Mouse (Mus musculus): Measurements from ENCODE around the gene Dnase2b.

Dnase2b gene

DNA sequence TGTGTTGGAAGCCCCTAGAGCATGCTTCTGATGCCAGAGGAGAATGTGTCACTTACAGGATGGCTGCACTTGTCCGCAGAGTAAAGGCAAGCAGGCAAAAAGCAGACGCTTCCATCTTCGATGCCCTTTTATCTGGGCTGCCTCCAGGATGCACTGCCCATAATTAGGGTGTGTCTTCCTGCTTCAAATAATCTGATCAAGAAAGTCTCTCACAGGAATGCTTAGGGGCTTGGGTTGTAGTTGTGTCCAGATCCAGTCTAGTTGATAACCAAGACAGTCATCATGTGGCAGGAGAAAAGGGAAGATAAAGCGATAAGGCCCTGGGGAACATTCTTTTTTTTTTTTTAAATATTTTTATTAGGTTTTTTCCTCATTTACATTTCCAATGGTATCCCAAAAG, at the start of gene Dnase2b:
TSS of gene Dnase2b (minus strand) at position 101 of the 400 bp plus-strand sequence.
- no peak for DNase-seq (ENCODE audit: inconsistent ontology term)

DNA sequence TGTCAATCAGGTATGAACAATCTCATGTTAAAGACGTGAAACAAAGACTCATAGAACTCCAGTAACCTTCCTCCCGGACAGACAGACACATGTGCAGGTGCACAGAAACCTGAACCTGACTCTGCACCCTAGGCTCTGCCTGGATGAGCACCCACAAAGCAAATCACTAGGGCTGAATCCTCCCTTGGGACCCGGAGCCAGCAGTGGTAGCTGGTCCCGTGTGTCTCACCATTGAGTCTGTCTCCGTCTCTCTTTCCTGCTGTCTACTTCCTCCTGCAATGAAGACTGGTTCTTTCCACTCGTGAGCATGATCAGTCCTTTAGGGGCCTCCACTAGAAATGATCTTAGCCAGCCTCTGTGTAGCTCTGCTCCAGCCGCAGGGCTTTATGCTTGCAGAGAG, 46.5 kb upstream of the Dnase2b start:
- DNase-seq (ENCODE audit: inconsistent ontology term), result no peak

DNA sequence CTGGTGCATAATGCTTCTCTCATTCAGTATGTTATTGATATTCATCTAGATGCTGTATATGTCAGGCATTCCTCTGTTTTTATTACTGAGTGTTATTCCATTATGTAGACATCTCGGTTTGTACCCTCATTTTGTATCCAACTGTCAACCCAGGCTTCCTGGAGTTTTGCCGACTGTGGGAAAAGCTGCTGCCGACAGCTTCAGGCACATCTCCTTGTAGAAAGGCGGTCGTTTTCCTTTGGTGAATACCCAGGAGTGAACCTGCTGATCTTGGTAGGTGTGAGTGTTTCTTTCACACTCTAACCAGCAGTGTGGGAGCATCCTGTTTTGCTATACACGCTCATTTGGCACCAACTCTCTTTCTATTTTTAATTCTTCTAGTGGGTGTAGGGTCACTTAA, 45.6 kb upstream of the Dnase2b start:
- DNase-seq (ENCODE audit: inconsistent ontology term), result no peak

DNA sequence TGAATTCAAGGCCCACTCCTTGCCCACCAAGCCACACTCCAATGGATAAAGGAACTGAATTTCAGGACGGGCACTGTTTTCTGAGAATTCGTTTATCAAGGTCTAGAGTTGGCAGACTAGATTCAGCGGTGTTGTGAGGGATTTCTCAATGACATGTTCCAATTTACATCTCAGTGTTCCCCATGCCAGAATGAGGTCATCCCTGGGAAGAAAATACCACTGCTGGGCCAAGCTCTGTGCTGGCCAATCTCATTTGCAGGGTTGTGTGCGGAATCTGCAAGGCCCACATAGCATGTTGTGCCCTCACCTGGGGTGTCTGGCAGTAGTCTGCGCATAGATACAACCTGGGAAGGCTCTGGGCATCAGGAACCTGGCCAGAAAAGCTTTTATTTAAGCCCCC, 43.9 kb upstream of the Dnase2b start:
- DNase-seq (ENCODE audit: inconsistent ontology term), result no peak

DNA sequence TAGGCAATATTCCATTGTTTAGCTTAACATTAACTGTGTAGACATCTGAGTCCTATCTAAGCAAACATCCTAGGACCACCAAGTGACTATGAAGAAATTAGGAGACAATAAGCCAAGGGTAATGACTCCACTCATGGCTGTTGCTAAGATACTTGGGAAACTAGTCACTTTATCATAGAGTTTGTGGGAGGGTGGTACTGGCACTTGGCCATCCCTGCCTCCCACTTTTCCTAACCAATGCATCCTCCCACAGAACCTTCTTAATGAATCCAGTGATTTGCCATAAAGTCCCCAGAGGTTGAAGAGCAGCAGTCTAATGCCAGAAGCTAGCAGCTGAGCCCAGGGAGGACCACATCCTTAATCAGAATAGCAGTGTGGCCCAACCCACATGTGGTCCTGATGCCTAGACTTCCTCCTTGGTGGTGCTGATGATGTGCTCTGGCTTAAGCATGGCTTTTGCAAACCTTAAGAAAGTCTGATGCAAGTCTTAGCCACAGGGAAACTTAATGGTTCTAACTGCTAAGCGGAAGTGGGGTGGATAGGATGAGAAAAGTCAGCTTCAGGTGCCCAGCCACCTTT, 42.8 kb upstream of the Dnase2b start:
- no peak for DNase-seq (ENCODE audit: inconsistent ontology term)

DNA sequence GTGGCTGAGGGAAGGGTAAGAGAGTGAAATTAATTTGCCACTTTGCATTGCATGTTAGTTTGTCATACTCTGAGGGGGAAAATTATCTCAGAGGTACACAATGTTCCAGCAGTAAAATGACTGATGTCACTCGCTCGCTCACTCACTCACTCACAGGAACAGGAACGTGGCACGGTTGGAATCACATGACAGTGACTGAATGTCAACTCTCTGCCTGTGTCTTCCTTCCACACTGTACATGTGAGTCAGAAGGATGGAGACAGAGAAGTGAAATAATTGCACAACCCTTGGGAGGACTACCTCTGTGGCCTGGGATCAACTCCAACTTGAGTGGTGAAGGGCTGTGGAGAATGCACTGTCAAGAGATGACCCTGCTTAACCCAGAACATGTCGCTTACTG, 42.0 kb upstream of the Dnase2b start:
- DNase-seq (ENCODE audit: inconsistent ontology term), result peak; percentile 40

DNA sequence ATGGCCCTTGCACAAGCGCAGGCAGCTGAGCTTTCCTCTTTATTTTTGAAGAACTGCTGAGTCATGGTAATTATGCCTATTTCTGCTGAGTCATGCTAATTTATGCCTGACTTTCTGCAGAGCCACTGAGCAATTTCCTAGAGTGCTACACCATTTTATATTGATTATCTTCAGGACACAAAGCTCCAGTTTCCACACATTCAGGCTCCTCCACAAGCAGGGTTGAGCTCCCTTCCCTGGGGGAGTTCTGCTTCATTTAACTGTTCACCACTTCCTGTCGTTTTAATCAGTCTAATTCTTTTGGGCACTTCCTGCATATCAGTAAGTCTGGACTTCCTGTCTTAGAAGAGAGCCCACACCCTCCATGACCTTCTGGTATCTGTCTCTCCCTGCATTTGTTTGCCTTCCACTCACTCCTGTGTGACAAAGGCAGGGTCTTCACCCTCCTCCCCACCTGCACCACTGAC, 39.7 kb upstream of the Dnase2b start:
- DNase-seq (ENCODE audit: inconsistent ontology term), result peak; percentile 32

DNA sequence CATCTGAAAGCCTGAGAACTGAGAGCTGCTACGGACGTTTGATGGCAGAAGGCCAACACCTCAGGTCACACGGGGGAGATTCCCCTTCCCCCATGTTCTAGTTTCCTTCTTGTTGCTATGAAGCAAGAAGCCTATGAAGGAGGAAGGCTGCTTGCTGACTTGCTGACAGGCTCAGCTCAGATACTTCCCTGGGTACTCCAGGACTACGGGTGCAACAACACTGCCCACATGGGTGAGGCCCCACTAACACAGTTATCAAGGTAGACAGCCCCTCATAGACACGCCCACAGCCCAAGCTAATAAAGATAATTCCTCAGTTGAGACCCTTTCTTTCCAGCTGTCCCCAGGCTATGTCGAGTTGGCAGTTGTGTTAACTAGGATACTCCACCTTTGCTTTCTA, 38.3 kb upstream of the Dnase2b start:
- DNase-seq (ENCODE audit: inconsistent ontology term), result no peak

DNA sequence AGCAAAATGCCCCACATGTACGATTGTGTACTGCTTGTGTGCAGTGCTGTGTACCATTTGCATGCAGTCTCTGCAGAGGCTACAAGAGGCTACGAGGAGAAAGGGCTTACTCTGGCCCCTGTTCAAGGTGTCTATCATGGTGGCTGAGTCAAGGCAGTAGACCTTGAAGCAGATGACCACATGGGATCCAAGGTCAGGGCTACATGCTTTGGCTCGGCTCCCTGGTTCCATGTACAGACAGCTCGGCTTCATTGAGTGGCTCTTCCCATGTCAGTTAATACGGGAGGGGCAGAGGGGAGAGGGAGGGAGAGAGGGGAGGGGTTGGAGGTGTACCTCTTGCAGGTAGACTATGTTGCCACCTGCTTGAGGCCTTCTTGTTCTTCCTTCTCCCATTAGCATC, 37.0 kb upstream of the Dnase2b start:
- no peak for DNase-seq (ENCODE audit: inconsistent ontology term)

DNA sequence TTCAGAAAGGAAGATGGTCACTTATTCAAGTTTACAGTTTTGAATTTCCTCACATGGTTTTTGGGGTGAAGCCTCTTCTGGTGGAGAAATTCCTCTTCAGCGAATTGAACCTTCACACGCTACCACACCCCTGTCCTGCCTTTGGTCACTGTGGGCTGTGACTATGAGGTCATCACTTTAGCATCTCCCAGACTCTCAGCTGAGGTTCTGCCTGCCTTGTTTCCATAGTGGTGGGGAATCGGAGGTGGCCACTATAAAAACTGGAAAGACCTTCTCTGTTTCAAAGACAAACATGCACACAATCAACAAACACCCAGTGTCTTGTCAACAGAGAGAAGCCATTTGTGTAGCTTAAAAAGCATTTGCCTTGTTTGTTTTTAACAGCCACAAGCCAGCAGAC, 35.8 kb upstream of the Dnase2b start, which contains the start of gene 4930503B20Rik:
TSS of gene 4930503B20Rik (minus strand) at position 101 of the 400 bp plus-strand sequence.
- DNase-seq (ENCODE audit: inconsistent ontology term), result no peak

DNA sequence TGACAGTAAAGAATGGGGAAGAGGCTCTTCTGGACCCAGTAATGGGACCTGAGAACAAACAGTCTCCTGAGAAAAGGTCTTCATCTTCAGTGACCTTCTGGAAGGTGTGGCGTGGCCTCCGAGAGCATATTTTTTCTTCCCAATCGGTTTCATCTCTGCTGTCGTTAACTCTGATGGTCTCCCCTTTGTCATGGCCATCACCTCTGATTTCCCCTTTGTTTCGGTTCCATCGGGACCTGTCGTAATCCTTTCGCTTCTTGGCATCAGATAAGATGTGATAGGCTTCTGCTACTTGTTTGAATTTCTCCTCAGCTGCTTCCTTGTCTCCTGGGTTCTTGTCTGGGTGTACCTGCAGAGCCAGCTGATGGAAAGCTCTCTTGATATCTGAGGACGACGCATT, 35.3 kb upstream of the Dnase2b start:
- DNase-seq (ENCODE audit: inconsistent ontology term), result no peak

DNA sequence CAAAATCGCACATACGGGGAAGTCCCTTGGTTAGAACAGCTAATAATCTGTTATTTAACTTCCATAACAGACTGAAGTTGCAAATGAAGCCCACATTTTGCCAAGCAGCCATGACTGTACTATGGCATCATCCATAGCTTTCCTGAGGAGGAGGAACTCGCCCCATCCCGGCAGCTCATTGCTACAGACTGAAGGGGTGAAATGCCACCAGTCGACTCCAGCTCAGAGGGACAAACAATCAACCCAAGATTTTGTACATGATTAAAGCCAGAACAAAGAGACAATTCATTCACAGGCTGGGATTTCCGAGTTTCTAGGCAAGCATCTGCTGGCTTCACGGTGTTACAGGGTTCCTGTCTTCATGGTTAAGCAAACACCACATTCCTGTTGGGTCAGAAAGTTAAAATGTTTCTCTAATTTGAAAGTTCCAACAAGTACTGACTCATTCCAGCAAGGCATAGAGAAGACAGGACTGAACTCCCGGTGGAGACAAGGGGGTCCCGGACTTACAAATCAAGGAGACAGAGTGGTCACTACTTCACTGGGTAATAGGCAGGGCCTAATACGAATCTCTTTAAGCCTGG, 34.0 kb upstream of the Dnase2b start:
- peak; percentile 75 for DNase-seq (ENCODE audit: inconsistent ontology term)

DNA sequence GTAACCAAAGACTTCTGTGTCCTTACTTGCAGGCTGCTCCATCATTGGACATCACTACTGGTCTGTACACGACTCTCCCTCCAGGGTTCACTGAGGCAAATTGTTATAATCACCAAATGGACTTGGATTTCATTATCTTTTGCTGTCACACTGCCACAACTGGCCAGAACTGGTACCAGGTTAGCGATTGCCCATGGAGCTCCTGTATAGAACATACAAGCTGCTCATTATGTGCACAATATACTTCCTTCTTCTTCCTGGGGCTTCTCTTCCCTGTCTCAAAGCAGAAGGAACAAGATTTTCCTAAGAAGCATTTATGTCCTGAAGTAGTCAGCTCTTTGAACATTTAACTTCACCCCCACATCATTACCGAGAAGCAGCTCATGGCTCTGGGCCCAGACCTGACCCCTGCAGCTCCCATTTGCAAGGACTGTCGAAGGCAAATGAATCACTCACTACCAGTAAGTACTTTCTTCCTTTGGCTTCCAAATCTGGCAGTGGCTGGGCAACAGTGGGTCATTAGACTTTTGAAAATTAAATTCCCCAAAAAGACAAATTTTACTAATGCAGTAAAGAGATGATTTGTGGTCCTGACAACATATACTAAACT, 26.5 kb upstream of the Dnase2b start:
- DNase-seq (ENCODE audit: inconsistent ontology term), result peak; percentile 75

DNA sequence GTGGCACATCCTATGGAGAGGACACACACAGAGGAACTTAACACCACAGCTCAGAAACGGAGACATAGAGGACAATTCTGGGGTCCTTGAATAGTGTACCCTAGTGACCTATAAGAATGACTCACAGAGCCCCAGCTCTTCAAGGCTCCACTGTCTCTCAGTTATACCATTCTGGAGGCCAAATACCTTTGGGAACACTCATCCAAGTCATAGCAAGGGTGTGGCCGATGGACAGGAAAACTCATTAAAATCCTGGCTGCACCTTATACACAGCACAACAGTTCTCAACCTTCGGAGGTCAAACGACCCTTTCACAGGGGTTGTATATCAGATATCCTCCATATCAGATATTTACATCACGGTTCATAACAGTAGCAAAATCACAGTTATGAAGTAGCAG, 17.1 kb upstream of the Dnase2b start:
- DNase-seq (ENCODE audit: inconsistent ontology term), result no peak

DNA sequence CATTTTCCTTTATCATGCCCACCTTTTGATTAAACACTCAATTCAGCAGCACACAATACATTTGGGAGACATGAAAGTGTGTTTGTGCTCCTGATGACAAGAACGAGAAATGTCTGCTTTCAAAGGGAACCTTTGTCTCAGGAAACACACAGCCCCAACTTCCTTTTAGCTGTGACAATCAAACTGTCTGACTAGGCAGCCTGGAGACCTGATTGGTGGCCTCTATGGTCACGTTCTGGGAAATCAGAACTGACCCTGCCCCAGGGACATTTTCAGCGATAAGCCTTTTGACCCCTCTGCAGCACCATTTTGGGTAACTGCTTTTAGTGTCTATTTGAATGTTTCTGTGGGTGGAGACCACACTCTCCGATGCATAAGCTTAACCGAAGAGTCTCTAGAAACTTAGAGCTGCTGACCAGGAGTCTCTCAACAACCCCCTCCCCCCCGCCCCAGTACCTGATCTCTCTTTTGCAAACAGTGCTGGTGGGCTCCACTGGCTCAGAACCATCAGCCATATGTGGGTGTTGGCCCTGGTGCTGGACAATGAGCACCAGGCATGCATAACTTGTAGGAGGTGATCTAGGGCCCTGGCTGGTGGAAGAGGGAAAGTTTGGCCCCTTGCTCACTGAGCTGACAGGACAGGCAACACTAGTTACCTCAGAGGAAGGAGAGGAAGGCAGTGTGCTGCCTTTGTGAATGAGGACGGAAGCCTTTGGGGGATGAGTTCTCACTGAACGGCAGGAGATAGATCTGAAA, 13.0 kb upstream of the Dnase2b start:
- DNase-seq (ENCODE audit: inconsistent ontology term), result no peak

DNA sequence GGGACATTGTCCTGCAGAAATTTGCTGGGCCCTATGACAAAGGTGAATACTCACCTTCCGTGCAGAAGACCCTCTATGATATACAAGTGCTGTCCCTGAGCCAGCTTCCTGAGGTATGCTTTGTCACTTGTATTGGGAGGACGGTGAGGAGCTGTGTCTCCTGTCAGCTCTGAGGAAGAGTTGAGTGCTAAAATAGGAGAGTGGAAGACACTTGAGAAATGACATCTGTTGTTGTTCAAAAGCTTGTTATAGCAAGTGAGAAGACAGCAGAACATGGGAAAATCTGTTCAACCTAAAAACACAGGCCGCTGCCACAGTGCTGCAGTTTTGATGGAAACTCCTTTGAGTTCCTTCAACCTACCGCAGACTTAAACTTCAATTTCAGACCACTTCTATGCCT, 10.4 kb upstream of the Dnase2b start:
- no peak for DNase-seq (ENCODE audit: inconsistent ontology term)

DNA sequence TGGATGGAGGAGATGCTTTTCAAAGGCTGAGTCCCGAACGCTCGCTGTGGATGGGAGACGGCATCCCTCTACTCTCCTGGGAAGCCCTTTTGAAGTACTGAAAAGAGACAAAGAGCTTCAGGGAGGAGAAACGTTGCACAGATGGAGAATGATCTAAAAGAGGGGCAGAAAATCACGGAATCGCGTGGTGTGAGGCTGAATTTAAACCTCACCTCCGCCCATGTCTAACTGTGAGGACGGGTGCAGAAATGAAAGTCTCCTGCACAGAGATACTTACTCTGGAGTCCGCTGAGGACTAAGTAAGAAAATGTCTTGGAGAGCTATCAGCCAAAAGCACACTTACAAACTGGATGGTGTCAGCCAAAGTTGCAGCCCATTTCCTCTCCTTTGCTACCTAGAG, 6.6 kb upstream of the Dnase2b start:
- DNase-seq (ENCODE audit: inconsistent ontology term), result no peak

DNA sequence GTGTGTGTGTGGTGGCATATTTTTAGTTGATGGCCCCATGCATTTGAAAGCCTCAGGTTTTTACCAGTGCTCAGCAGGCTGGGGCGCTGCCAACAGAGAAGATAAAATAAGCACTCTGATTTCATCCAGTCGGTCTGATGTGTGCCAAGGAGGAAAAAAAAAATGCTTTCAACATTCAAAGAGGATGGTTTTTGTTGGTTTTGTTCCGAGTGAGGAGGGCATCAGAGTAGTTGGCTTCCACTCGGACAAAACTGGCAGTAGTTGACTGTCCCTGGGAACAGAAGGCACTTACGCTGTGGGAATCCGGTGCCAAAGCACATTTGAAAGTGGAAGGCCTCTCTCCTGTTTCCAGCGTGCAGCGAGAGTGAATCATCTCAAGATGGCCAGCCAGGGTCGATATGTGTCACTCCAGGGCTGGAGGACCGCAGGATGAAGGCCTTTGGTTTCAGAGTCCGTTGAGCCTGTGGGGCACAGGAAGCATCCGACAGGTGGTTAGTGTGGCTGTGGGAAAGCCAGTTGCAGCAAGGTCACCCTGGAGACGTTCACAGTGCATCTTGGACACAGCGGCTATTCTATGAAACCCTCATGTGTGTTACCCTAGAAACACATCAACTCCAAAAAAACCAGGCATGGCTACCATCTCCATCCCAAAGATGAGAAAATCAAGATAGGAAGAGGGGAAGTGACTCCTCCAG, 5.3 kb upstream of the Dnase2b start:
- peak; percentile 83 for DNase-seq (ENCODE audit: inconsistent ontology term)

DNA sequence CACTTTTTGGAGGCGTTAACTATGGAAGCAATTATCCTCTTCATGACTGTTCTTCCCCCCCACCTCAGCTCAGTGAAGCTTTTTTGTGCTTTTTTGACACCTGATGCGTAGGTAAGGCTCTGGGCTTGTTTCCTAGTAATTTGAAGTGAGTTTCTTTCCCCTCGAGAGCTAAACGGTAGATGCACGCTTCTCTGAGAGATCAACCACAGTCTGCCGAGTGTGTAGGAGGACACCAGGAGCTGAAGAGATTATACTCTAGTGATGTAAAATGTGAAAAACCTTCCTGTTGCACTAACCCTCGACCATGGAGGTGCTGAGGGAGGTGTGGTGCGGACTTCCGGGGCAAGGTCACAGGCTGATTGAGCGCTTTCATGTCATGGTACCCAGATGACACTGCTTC, 4.7 kb upstream of the Dnase2b start:
- no peak for DNase-seq (ENCODE audit: inconsistent ontology term)

DNA sequence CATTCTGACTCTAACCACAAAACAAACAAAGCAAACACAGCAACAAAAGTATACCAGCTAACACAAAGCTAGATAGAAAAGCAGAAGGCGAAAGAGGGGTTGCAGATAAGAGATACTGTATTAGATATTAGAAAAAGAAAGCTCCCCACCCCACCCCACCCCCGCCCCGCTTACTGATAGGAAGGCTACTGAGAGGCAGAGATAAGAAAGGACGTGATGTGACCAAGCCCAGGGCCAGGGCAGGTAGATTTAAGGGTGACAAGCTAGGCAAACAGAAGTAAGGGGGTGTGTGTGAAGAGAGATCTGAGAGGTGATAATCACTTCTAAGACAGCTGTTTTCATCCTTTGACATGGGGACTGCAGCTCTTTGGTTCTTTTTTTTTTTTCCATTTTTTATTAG, 3.0 kb upstream of the Dnase2b start:
- DNase-seq (ENCODE audit: inconsistent ontology term), result no peak

DNA sequence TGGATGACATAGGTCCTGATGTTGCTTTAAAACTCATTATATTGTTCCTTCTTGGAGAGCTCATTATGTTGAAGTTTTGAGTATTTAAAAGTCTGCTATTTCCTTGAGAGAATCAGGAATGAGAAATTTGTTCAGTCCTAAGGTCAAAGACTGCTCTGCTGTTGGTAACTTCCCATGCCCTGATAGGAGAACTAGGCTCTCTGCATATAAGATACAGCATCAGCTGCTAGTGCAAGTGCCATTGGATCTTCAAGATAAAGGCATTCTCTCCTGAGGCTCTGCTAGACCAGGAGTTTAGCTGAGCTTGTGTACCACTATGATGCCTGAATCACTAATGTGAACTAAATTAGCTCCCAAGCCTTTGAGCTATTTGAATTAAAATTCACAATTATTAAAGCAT, 2.5 kb upstream of the Dnase2b start:
- DNase-seq (ENCODE audit: inconsistent ontology term), result no peak

All from Muller cell, postnatal 12 days (primary cell).